Mouse (Mus musculus) splenic B cell, adult 2 months (primary cell): ENCODE data around the gene Psmb3.
"Not testable (repeated sequence)": the region's sequence is repeated elsewhere in the genome, so short reads cannot be mapped to it uniquely, and the experiment has no call there.

Source experiments
- DNase-seq: peaks from one replicate; pipeline ENCODE4 v3.0.0-alpha.2; 2011; ENCODE audit warnings: low read depth, low spot score
- H3K27me3 ChIP-seq: 2 replicates; pipeline ENCODE4 v1.6.1; 2012; ENCODE audit warnings: mild to moderate bottlenecking, low read length, moderate library complexity, mixed read lengths; ENCODE audit not compliant: control insufficient read depth, poor library complexity, insufficient read depth, severe bottlenecking
- H3K36me3 ChIP-seq: 2 replicates; pipeline ENCODE4 v1.6.1; 2012; ENCODE audit warnings: mild to moderate bottlenecking, low read length, moderate library complexity, mixed read lengths; ENCODE audit not compliant: control insufficient read depth, poor library complexity, insufficient read depth, severe bottlenecking

Psmb3 gene

GRCm38 (mm10) chr11:97703039-97703826, at the start of gene Psmb3:
Psmb3 (plus strand) TSS chr11:97703399.
- H3K27me3 ChIP-seq, result 0 out of 2 replicates have a peak, but pooled peaks cover 2% of the 10 kb centered on the region
- DNase-seq, result peak; percentile 100
- H3K36me3 ChIP-seq, result peaks cover 5% of the 10 kb centered on the region

GRCm38 (mm10) chr11:97654210-97654609, 49.0 kb upstream of the Psmb3 start:
- peaks cover 2% of the 10 kb centered on the region; the same call in 1 of the 2 replicates for H3K36me3 ChIP-seq
- no peaks in the 10 kb centered on the region for H3K27me3 ChIP-seq
- no peak for DNase-seq

GRCm38 (mm10) chr11:97656269-97656971, 46.8 kb upstream of the Psmb3 start:
- DNase-seq, result no peak
- H3K36me3 ChIP-seq, result peaks cover 2% of the 10 kb centered on the region; the same call in 1 of the 2 replicates
- H3K27me3 ChIP-seq, result no peaks in the 10 kb centered on the region

- Histone ChIP-seq H3K27me3 (no peaks in the 10 kb centered on the region), H3K36me3 (peaks cover 2% of the 10 kb centered on the region; the same call in 1 of the 2 replicates)
- DNase-seq, result no peak
Observed at GRCm38 (mm10) chr11:97657184-97657945, 45.8 kb upstream of the Psmb3 start.

- DNase-seq, H3K36me3 ChIP-seq, H3K27me3 ChIP-seq: not testable (repeated sequence)
Observed at GRCm38 (mm10) chr11:97657967-97658366, 45.2 kb upstream of the Psmb3 start.

GRCm38 (mm10) chr11:97658751-97659266, 44.4 kb upstream of the Psmb3 start:
- peaks cover 2% of the 10 kb centered on the region; the same call in 1 of the 2 replicates for H3K36me3 ChIP-seq
- no peaks in the 10 kb centered on the region for H3K27me3 ChIP-seq
- DNase-seq, result no peak

GRCm38 (mm10) chr11:97659267-97659989, 43.8 kb upstream of the Psmb3 start:
- no peaks in the 10 kb centered on the region for H3K27me3 ChIP-seq
- peak; percentile 94 for DNase-seq

GRCm38 (mm10) chr11:97659990-97660714, 43.0 kb upstream of the Psmb3 start:
- Histone ChIP-seq H3K36me3 (peaks cover 2% of the 10 kb centered on the region; the same call in 1 of the 2 replicates), H3K27me3 (no peaks in the 10 kb centered on the region)
- DNase-seq, result peak; percentile 82

More at GRCm38 (mm10) chr11:97659267-97659989, 43.8 kb upstream of the Psmb3 start:
- H3K36me3 ChIP-seq, result peaks cover 2% of the 10 kb centered on the region; the same call in 1 of the 2 replicates

GRCm38 (mm10) chr11:97660734-97661647, 42.2 kb upstream of the Psmb3 start:
- Histone ChIP-seq H3K36me3 (peaks cover 2% of the 10 kb centered on the region; the same call in 1 of the 2 replicates), H3K27me3 (no peaks in the 10 kb centered on the region)
- DNase-seq, result peak; percentile 62

- Histone ChIP-seq H3K27me3 (no peaks in the 10 kb centered on the region), H3K36me3 (peaks cover 6% of the 10 kb centered on the region; the same call in 1 of the 2 replicates)
- peak; percentile 64 for DNase-seq
Observed at GRCm38 (mm10) chr11:97661648-97662133, 41.5 kb upstream of the Psmb3 start.

- DNase-seq, result peak; percentile 74
Observed at GRCm38 (mm10) chr11:97662207-97662892, 40.8 kb upstream of the Psmb3 start.

GRCm38 (mm10) chr11:97662893-97663527, 40.2 kb upstream of the Psmb3 start, which contains the start of gene Mllt6:
Mllt6 (plus strand) TSS chr11:97663414.
- peak; percentile 71 for DNase-seq
- no peaks in the 10 kb centered on the region for H3K27me3 ChIP-seq
- H3K36me3 ChIP-seq, result peaks cover 7% of the 10 kb centered on the region

More at GRCm38 (mm10) chr11:97662207-97662892, 40.8 kb upstream of the Psmb3 start:
- Histone ChIP-seq H3K27me3 (no peaks in the 10 kb centered on the region), H3K36me3 (peaks cover 7% of the 10 kb centered on the region)
